Mouse (Mus musculus) thymus, adult 2 months (tissue): Measurements from ENCODE around the gene Erbb3. TPM values are rescaled to one million over a fixed set of nuclear protein-coding genes. Genes with fewer than 3 reads are reported as not detected.
"Not testable (repeated sequence)": the region's sequence is repeated elsewhere in the genome, so short reads cannot be mapped to it uniquely, and the experiment has no call there.

ENCODE experiments used
- DNase-seq: peaks from one replicate; pipeline ENCODE4 v3.0.0; 2021
- H3K27ac ChIP-seq: fragments of 200-500 bp; 2 replicates; pipeline ENCODE4 v1.5.1; 2012; ENCODE audit warnings: low read length, control low read depth; ENCODE audit not compliant: control insufficient read depth, insufficient read depth
- H3K27me3 ChIP-seq: fragments of 200-500 bp; 2 replicates; pipeline ENCODE4 v1.6.1; 2012; ENCODE audit warnings: mild to moderate bottlenecking, low read length, moderate library complexity, mixed read lengths; ENCODE audit not compliant: control insufficient read depth, insufficient read depth
- H3K36me3 ChIP-seq: fragments of 200-500 bp; 2 replicates; pipeline ENCODE4 v1.6.1; 2012; ENCODE audit warnings: mild to moderate bottlenecking, low read length, moderate library complexity; ENCODE audit not compliant: control insufficient read depth, insufficient read depth
- H3K4me1 ChIP-seq: fragments of 200-500 bp; replicated peaks from 2 replicates; pipeline ENCODE4 v1.6.1; 2012; ENCODE audit warnings: low read length; ENCODE audit not compliant: control insufficient read depth, insufficient read depth
- H3K4me3 ChIP-seq: fragments of 200-500 bp; 2 replicates; pipeline ENCODE4 v1.5.1; 2012; ENCODE audit warnings: mild to moderate bottlenecking, low read length, control low read depth, moderate library complexity; ENCODE audit not compliant: control insufficient read depth, insufficient read depth
- CTCF ChIP-seq: fragments of 200-500 bp; IDR thresholded peaks from 2 replicates; pipeline ENCODE4 v1.5.1; 2012; ENCODE audit warnings: mild to moderate bottlenecking, control low read depth, low read length, moderate library complexity, borderline replicate concordance; ENCODE audit not compliant: control insufficient read depth, poor library complexity, insufficient read depth; ENCODE audit errors: extremely low read depth
- POLR2A ChIP-seq: fragments of 200-500 bp; IDR thresholded peaks from 2 replicates; pipeline ENCODE4 v1.6.1; 2012; ENCODE audit warnings: mild to moderate bottlenecking, low read length, control low read depth, moderate library complexity; ENCODE audit not compliant: control insufficient read depth, poor library complexity, insufficient read depth; ENCODE audit errors: extremely low read depth
- WGBS: fragments of 180-500 bp; shearing (Covaris S2); methylation state at CpG from one replicate; pipeline ENCODE4 v1.1.7; 2018; 5-methylcytosine and 5-hydroxymethylcytosine counted together
- polyA plus RNA-seq: library from polyadenylated mRNA; depleted of rRNA; stranded (reverse); fragments of >200 nt; gene quantifications from 2 replicates; pipeline ENCODE4 v1.2.3, GENCODE M21; 2012

The Erbb3 gene
- polyA plus RNA-seq, 1 experiment = 2.8 TPM

- 98% methylated on average over 2 of the region's 2 CpGs for WGBS
These were observed 14.4 kb downstream of the Erbb3 start for GRCm38 (mm10) chr10:128575063-128575462.

GRCm38 (mm10) chr10:128565788-128566531, 23.5 kb downstream of the Erbb3 start, which contains the start of gene Pa2g4:
TSS of gene Pa2g4 (minus strand) at chr10:128565987.
- no peaks in the 10 kb centered on the region for H3K27me3 ChIP-seq
- TF ChIP-seq CTCF (no peak; the same call in 1 of the 2 replicates), POLR2A (peak; percentile 65)
- 0 out of 2 replicates have a peak within 1 kb of the TSS, but pooled peaks have one; percentile 27 for H3K27ac ChIP-seq
- H3K4me3 ChIP-seq = peak within 1 kb of the TSS; percentile 73
- peaks cover 8% of the 10 kb centered on the region for H3K4me1 ChIP-seq
- peak; percentile 96 for DNase-seq
- under 1% methylated on average over 58 of the region's 58 CpGs for WGBS
- peaks cover 6% of the 10 kb centered on the region for H3K36me3 ChIP-seq

More at GRCm38 (mm10) chr10:128575063-128575462, 14.4 kb downstream of the Erbb3 start:
- no peak for DNase-seq
- Histone ChIP-seq H3K27ac (no peak overlapping the region), H3K27me3 (no peaks in the 10 kb centered on the region), H3K4me3 (no peak overlapping the region), H3K4me1 (peaks cover 9% of the 10 kb centered on the region; the same call in 1 of the 2 replicates), H3K36me3 (no peaks in the 10 kb centered on the region)
- TF ChIP-seq POLR2A (no peak), CTCF (no peak)

DNA sequence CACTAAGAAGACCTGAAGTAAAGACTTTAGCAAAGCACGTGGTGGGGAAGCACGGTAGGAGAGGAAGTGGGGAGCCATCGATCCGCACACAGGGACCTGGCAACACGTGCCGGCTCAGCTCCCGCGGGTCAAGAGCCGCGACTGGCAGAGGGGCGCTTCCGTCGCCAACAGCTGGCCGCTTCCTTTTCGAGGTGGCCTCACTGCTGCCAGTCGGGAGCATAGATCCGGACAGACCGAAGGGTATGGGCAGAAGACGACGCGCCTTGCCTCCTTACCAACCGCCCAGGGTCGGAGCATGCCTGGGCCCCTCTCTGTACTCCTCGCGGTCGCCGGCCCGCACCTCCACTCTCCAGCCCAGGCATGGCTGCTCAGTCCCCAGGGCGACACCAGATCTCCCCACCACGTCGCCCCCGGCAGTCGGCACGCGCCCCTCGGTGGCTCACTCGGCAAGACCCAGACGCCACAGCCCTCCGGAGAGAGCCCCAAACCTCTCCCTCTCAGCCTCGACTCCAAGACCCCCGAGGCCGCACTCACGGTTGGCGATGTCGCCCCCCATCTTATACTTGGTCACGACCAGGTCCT, 24.2 kb downstream of the Erbb3 start:
- TF ChIP-seq POLR2A (no peak), CTCF (no peak)
- WGBS = under 1% methylated on average over 46 of the region's 46 CpGs
- Histone ChIP-seq H3K36me3 (peaks cover 13% of the 10 kb centered on the region), H3K27ac (0 out of 2 replicates have a peak overlapping the region, but pooled peaks have one; percentile 27), H3K4me3 (peak overlapping the region; percentile 73), H3K4me1 (peaks cover 8% of the 10 kb centered on the region), H3K27me3 (no peaks in the 10 kb centered on the region)
- peak; percentile 48 for DNase-seq

GRCm38 (mm10) chr10:128563544-128563943, 25.9 kb downstream of the Erbb3 start:
- peaks cover 31% of the 10 kb centered on the region for H3K36me3 ChIP-seq
- DNase-seq = no peak
- TF ChIP-seq POLR2A (no peak), CTCF (no peak)
- 46% methylated on average over 6 of the region's 6 CpGs for WGBS
- H3K4me3 ChIP-seq = no peak overlapping the region
- H3K27me3 ChIP-seq = no peaks in the 10 kb centered on the region
- H3K4me1 ChIP-seq = peaks cover 8% of the 10 kb centered on the region
- H3K27ac ChIP-seq = no peak overlapping the region

DNA sequence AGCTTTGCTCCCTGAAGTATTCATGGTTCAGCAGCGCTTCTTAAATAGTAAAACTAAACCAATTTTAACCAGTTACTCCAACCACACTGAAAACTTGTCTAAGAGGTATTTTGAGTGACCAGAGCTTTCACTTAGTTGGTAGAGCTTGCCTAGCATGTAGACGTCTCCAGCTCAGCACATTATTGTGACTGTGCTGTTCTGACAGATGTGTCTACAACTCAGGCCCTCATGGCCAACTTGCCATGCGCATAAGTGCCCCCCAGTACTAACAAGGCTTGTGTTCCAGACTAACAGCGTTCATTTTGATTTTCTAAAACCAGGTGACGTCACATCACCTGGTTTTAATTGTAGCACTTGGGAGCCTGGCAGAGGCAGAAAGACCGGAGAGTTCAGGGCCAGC, 32.5 kb downstream of the Erbb3 start:
- TF ChIP-seq CTCF = no peak
- no peak for TF ChIP-seq POLR2A
- peaks cover 37% of the 10 kb centered on the region for H3K36me3 ChIP-seq
- WGBS = 96% methylated on average over 6 of the region's 6 CpGs
- H3K27me3 ChIP-seq = no peaks in the 10 kb centered on the region
- no peaks in the 10 kb centered on the region for H3K4me1 ChIP-seq
- no peak overlapping the region for H3K4me3 ChIP-seq
- no peak for DNase-seq
- H3K27ac ChIP-seq = no peak overlapping the region

GRCm38 (mm10) chr10:128556286-128556685, 33.2 kb downstream of the Erbb3 start:
- Histone ChIP-seq H3K4me3 (no peak overlapping the region), H3K4me1 (no peaks in the 10 kb centered on the region), H3K36me3 (peaks cover 37% of the 10 kb centered on the region), H3K27me3 (no peaks in the 10 kb centered on the region), H3K27ac (no peak overlapping the region)
- no peak for DNase-seq
- TF ChIP-seq POLR2A (no peak), CTCF (no peak)

DNA sequence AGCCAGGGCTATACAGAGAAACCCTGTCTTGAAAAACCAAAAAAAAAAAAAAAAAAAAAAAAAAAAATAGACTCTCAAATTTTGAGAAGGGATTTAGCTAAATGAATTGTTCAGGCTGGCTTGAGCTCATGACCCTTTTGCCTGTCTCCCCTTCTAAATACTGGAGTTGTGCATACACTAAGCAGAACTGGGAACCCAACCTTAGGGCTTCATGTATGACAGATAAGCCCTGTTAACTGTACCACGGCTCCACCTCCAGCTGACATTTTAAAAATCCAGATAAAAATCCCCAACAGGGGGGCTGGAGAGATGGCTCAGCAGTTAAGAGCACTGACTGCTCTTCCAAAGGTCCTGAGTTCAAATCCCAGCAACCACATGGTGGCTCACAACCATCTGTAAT, 33.9 kb downstream of the Erbb3 start:
- WGBS = 97% methylated on average over 1 of the region's 1 CpGs
- not testable (repeated sequence) for H3K27ac ChIP-seq, DNase-seq, H3K4me3 ChIP-seq, H3K27me3 ChIP-seq, H3K4me1 ChIP-seq
- H3K36me3 ChIP-seq = peaks cover 31% of the 10 kb centered on the region

DNA sequence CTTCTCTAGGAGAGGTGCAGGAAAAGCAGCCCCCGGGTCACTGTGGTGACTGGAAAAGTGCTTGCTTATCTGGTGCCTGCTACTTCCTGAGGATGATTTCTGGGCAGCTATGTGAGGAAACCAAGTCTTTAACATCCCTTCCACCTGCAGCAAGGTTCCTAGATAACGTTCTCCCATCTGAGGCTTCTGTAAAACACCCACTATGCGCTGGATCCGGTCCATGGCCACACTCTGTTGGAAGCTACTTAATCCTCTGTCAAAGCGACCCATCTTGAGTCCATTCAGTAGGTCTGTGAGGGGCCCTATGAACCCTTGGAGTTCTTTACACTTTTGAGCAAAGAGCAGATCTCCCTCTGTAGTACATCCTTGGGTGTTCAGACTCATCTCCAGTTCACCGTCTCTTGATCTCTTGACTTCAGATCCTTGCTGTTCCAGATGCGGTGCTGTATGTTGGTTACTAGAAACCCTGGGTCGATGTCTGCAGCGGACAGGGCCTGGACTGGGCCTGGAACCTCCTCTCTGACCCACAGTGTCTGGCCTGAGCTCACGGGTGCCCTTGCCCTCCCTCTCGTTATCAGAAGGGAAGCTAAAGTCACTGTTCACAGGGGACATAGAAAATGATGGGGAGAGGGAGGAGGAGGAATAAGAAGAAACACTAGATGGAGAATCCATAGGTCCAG, 39.2 kb downstream of the Erbb3 start:
- H3K27ac ChIP-seq, DNase-seq, H3K27me3 ChIP-seq, H3K4me3 ChIP-seq, H3K36me3 ChIP-seq, H3K4me1 ChIP-seq: not testable (repeated sequence)
- 90% methylated on average over 11 of the region's 11 CpGs for WGBS

DNA sequence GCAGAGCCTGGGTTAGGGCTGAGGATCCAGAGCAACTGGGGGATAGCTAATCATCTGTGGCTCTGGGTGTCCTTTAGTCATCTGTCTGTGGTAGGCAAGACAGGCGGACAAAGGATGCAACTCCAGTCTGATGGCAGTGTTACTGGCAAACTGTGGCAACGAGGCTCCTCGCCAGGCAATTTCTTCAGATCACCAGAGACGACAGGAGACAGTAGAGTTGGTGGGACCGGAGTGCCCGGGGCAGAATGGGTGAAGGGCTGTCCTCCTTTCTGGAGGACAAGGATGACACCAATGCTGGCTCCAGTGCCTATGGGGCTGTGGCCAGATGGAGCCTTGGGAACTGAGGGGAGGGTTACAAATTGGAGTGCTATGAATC, 39.8 kb downstream of the Erbb3 start:
- H3K27me3 ChIP-seq, H3K27ac ChIP-seq, H3K36me3 ChIP-seq, H3K4me3 ChIP-seq, H3K4me1 ChIP-seq: not testable (repeated sequence)
- DNase-seq = peak; percentile 15
- WGBS = 78% methylated on average over 6 of the region's 6 CpGs
